Mouse (Mus musculus): Measurements from ENCODE around the gene Ctnnd1.

- TF ChIP-seq POLR2A (IDR thresholded peaks at IDR 0.05; ENCODE audit: low read depth, low read length) (no peak), CTCF (IDR thresholded peaks at IDR 0.05; ENCODE audit: extremely low read depth, insufficient read depth, insufficient read length, insufficient replicate concordance) (no peak)
These were observed 39.5 kb upstream of the Ctnnd1 start for GRCm38 (mm10) chr2:84690050-84690449.

Data from spleen, adult 2 months (tissue).